Mouse (Mus musculus): Measurements from ENCODE around the gene Sgsm3.
"Not testable (repeated sequence)": the region's sequence is repeated elsewhere in the genome, so short reads cannot be mapped to it uniquely, and the experiment has no call there.

Sgsm3 gene

DNA sequence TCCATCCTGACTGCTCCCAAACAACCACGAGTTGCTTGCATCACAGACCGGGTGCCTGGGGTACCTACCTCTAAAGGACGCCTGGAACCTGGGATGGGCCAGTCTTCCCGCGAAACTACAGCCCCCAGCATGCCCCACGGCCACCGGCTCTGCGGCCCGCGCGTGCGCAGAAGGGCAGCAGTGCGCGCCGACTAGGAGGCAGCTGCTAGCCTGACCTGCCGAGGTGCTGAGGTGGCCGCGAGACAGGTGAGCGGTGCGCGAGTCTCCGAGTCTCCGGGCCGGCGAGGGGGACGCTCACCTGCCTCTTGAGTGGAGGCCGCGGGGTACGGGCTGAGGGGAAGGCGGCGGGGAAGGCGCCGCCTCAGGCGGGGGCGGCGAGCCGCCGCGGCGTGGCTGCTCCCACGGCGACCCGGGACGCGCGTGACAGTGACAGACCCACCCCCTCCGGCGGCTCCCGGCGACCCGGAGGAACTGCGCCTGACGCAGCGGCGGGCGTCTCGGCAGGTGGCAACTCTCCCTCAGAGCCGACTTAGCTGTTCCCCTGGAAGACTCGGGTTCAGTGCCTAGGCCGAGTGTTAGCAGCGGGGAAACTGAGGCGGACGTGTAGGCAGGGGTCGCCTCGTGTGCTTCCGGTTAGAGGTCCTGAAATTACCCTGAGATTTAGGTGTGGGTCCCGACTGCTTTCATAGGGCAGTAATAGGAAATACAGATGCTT, at the start of gene Sgsm3:
Sgsm3 (plus strand) TSS at position 146 of the 715 bp plus-strand sequence.
- peak; percentile 93 for DNase-seq (ENCODE audit: low spot score)

DNA sequence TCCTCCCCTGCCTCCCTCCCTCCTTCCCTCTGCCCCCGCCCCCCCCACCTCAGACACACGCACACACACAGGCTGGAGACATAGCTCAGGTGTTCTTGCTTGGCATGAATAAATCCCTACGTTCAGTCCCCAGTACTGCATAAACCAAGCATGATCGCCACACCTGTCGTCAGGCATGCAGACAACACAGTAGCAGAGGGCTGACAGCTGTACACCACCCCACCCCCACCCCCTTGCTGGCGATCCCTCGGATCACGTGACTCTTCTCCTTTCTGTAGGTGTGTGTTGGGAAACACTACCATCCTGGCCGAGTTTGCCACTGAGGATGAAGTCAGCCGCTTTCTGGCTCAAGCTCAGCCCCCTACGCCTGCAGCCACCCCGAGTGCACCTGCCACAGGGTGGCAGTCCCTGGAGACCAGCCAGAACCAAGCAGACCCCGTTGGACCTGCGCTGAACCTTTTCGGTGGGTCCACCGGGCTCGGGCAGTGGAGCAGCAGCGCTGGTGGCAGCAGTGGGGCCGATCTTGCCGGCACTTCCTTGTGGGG, 48.7 kb upstream of the Sgsm3 start:
- DNase-seq (ENCODE audit: low spot score): no peak

DNA sequence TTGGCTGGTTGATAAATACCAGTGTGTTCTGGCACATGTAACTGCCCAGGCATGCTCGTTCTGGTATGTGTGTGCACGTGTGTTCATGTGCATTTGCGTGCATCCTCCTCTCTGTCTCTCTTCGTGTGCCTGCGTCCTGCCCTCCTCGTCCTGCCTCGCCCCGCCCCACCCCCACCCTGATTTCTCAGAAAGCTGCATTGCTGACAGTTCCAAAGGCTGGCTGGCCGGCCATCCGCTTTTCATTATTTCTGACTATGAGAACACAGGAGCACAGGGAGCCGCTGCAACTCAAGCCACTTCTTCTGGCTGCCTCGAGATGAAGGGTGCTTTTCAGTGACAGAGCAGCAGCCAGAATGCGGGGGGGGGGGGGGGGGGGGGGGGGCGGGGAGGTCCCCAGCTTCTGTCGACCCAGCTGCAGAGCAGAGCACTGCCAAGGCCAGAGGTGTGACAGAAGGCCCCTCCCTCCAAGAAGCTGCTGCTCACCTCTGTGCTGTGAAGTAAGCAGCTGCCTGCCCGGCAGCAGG, 47.5 kb upstream of the Sgsm3 start:
- peak; percentile 59 for DNase-seq (ENCODE audit: low spot score)

DNA sequence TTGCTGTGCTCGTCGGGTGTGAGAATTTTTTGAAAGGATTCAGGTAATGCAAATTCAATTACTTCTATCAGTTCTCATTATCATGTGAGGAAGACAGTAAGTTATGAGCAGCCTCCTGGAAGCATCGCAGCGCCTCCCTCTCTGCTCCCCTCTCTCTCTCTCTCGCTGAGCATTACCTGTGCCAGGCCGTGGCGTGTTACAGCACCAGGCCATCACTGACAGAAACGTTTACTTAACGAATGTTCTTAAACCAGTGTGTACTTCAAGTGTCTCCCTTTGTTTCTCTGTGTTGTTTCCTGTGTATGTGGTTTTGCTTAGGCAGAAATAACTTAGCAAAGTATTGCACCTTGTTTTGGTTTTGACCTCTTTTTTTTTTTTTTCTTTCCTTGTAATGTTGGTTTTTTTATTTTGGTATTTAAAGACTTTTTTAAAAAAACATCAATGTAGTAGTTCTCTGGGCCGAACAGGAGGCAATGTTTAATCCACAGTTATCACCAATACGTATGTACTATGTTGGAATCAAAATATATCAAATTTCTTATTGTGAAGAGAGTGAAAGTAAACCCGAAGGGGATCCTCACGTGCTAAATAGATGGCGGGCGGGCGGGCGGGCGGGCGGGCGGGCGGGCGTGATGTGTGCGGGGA, 46.8 kb upstream of the Sgsm3 start:
- DNase-seq (ENCODE audit: low spot score): not testable (repeated sequence)

DNA sequence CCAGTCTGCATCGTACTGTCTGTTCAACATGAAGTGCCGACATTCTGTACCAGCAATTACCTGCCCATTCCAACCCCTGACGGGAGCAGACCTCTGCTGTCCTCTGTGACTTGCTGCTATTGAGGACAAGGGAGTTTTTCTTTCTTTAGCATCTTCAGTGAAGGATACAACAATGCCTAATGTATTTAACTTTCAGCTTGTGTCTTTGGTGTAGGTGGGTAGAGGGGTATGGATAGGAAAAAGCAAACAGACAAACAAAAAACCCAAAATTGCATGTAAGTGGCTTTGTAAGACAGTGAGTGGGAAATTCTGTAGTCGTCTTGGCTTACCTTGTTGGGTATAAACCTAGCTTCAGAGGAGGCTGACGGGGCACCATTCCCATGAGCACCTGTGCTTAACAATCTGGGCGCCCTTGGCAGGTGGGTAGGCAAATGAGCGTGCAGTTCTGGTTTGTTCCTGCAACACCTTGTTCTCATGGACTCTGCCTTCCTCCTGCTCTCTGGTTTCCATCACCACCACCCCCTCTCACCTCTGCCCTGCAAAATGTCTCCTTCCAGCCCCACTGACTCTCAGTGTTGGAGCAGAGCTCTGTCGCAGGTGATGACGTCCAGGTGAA, 46.1 kb upstream of the Sgsm3 start:
- DNase-seq (ENCODE audit: low spot score): no peak

DNA sequence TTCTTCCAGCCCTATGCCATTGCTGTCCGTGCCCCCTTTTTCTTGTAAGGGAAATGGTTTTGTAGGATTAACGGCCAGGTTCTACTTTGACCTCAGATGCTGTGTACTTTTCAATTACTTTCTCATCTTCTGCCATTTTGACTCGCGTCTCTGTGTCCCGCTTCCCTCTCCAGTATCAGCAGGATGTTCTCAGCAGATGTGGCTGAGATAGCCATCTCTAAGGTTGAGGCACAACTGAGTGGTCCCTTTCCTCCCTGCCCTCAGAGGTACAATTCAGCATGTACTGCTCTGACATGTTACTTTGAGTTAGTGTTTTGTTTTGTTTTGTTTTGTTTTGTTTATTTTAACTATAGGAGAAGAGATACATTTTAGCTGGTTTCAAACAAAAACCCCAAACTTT, 42.7 kb upstream of the Sgsm3 start:
- no peak for DNase-seq (ENCODE audit: low spot score)

DNA sequence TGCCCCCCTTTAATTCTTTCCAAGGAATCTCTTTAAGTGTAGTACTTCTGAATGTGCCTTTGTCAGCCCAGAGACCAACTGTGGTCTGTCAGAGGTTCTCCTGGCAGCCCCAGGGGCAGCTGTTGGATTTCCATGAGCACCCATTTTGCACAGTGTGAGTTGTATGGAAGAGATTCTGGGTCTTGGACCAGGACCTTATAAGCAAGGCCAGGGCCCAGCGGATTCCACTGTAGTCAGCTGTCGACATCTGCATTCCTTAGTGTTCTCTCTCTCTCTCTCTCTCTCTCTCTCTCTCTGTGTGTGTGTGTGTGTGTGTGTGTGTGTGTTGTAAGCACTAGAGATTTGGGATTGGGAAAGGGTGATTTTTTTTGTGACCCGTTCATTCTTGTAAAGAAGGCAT, 40.9 kb upstream of the Sgsm3 start:
- no peak for DNase-seq (ENCODE audit: low spot score)

DNA sequence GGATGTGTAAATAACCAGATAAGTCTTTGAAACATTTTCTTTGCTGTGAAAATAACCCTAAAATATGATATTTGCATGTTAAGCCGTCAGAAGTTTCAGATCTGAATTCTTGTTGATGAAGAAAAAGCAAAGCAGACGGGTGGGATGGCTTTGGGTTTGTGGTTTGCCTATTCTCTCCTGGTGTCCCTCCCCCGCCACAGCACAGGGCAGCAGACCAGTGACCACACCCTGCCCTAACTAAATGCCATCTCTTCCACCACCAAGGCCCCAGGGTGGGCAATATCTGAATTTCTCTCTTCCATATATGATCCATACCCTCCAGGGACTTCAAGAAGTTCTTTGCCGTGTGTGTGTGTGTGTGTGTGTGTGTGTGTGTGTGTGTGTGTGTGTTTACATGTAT, 39.0 kb upstream of the Sgsm3 start:
- no peak for DNase-seq (ENCODE audit: low spot score)

DNA sequence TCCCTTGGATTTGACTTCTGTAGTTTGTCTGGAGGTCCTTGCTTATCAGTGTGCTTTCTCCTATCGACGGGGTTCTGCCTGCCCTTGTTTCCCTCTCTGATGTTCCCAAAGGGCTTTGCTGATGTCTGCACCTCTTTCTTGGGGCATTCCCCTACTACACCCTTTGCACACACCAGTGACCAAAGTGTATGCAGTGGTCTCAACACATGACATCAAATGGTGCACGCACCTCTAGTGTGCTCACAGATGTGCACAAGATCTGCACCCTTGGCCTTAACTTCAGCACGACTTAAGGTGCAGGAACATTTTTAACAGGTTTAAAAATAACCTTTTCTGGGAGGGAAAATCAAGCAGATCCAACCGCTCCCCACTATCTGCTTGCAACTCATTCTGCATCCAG, 38.2 kb upstream of the Sgsm3 start:
- no peak for DNase-seq (ENCODE audit: low spot score)

DNA sequence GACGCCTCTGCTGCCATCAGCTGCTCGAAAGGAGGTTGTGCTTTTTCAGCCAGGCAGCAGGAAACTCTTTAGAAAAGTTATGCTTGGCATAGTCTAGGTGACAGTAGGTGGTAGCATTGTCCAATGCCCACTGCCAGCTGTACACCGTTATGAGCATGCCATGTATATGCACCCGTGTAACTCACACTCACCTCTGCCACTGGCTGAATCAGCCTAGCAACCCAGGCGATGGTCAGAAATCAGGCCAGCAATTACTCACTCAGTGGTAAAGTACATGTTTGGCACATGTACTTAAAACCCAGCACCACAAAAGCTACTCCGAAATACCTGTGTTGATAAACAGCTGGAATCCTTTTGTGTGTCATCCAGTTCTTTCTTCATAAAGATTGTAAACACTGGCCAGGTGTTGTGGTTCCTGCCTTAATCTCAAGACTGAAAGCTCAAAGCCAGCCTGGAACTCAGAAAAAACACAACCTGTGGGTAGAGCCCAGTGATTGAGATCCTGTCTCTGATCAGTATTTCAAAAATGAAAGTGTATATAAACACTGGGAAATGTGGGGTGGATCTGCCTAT, 36.0 kb upstream of the Sgsm3 start:
- no peak for DNase-seq (ENCODE audit: low spot score)

DNA sequence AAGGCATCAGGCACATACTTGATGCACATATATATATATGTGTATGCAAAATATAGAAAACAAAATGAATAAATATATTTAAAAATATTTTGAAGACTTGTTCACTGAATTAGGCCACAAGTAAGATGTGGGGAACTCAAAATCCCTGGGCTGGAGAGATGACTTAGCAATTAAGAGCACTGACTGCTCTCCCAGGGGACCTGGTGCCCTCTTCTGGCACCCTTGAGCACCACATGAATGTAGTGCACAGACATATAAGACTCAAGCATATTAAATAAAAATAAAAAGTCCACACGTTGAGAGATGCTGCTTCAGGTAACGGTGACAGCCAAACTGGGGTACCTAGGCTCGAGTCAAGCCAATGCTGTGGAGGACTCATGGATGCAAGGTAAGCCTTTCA, 31.7 kb upstream of the Sgsm3 start:
- peak; percentile 29 for DNase-seq (ENCODE audit: low spot score)

DNA sequence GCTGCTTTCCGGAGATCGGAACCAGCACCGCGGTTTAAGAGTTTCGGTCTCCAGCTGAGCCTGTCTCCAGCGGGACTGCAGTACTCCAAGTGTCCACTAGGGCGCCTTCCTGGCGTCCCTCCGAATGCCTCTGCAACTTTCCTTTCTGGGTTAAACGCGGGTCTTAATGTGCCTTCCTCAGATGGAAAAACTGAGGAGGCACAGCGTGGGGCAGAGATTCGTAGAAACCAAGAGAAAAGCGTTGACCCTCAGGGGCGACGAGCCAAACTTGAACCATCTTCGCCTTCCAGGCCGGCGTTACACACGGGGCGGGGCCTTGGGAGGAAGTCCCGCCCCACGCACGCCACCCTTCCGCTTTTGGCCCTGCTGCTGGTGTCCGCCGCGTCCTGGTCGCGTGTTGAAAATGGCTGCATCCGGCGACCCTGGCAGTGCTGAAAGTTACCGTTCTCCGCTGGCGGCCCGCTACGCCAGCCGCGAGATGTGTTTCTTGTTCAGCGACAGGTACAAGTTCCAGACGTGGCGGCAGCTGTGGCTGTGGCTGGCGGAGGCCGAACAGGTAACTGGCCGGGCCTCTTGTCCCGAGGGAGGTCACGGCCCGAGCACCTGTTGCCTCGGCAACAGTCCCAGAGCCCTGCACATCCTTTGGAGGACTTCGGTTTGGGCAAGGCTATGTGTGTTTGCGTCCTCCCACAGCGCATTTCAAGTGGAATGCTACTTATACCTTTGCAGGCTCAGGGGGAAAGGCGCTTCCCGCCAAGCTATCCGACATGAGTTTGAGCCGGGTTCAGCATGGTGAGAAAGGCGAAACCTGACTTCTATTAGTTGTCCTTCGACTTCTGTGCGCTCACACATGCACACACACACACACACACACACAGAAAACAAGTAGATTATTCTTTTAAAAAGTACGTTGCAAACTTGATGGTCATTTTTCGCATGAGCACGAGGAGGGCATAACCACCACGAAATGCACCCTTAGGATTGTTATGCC, 29.1 kb upstream of the Sgsm3 start, which contains the start of gene Adsl:
Adsl (plus strand) TSS at position 346 of the 991 bp plus-strand sequence.
- peak; percentile 96 for DNase-seq (ENCODE audit: low spot score)

DNA sequence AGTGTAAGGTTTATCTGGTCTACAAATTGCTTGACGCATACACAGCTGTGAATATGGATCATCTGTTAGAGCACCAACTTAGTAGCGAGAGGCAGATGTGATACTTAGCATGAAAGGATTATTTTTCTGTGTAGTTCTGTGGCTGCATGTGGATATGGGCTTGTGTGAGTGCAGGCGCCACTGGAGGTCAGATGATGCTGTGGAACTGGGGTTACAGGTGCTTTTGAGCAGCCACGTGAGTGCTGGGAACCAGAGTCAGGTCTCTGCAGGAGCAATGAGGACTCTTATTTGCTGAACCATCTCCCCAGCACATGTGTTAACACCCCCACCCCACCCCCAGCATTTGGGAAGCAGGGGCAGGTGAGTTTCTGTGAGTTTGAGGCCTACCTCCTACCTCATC, 28.1 kb upstream of the Sgsm3 start:
- no peak for DNase-seq (ENCODE audit: low spot score)

DNA sequence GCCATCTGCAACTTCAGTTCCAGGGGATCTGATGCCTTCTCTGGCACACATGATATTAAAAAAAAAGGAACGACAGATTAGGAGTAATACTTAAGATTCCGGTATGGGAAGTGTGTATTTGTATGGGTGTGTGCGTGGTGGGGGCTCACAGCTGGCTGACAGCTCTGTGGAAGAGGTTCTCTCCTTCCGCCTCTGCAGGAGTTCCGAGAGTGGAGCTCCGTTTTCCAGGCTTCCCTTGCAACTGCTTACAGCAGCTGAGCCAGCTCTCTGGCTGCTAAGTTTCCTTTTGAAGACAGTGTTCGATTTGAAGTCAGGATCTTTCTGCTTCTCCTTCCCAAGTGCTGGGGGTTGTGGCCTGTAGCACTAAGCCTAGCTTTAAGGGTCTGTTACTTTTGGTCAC, 27.5 kb upstream of the Sgsm3 start:
- no peak for DNase-seq (ENCODE audit: low spot score)

DNA sequence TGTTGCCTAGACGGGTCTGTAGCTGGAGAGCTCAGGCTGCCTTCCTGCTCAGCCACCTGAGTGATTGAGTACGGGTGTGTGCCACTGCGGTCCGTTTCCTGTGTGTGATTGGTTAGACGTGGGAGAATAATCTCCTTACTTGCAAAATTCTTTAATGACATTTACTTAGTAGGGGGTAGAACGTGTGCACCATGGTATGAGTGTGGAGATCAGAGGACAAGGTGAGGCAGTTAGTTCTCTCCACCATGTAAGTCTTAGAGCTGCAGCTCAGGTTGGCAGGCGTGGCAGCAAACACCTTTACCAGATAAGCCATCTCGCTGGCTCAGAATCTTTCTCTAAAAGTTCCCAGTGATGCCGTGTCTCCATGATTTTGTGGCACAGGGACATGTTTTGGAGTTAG, 23.6 kb upstream of the Sgsm3 start:
- DNase-seq (ENCODE audit: low spot score): no peak

DNA sequence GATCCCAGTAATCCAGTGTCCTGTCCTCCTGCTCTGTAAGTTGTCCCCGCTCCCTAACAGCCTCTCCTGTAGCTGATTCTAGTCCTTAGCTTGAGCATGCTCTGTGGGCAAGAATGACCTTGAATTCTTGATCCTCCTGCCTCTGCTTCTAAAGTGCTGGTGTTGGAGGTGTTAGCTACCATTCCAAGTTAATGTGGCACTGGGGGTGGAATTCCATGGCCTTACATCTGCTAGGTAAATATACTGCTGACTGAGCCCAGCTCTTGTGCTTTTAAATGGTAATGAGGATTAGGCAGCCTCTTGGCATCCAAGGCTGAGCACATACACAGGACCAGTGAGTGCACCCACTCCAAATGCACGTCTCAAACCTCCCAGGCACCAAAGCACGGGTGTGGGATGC, 22.7 kb upstream of the Sgsm3 start:
- no peak for DNase-seq (ENCODE audit: low spot score)

DNA sequence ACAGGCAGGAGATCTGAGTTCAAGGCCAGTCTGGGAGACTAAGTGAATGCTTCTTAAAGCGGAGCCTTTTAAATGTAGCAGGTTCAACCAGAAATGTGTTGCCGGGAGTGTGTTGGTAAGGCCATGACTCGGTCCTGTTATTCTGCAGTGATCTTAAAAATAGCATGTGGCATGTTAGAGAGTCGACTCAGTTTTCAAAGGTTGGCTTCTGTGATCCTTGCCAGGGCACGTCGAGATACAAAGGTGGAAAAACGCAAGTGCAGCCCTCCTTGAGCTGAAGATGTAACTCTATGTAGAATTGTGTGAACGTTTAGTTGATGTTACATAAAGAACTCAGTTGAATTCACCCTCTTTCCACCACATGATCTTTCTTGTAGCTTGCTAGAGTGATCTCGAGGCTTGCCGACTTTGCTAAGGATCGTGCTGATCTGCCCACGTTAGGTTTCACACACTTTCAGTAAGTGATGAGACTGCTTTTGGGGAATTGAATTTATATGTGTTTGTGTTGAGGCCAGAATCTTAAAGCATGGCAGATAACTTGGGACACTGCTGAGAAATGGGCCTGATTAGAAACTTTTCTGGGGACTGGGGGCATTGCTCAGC, 21.6 kb upstream of the Sgsm3 start:
- DNase-seq (ENCODE audit: low spot score): no peak

DNA sequence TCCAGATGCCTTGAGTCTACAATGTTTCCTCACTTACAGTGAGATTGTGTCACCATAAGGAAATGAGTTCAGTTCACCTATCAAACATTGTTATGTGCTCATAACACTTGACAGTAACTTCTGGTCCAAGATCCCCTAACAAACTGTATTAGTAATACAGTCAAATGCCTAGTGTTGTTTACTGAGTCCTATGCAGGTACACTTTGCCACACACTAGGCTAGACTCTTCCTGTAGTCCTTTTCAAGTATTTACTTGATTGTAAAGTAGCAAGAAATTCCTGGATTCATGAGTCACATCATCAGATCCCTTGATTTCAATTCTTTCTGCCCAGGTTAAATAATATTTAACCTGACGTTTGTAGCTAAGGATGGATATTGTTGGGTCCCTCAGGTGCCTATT, 8.2 kb upstream of the Sgsm3 start:
- DNase-seq (ENCODE audit: low spot score): no peak

DNA sequence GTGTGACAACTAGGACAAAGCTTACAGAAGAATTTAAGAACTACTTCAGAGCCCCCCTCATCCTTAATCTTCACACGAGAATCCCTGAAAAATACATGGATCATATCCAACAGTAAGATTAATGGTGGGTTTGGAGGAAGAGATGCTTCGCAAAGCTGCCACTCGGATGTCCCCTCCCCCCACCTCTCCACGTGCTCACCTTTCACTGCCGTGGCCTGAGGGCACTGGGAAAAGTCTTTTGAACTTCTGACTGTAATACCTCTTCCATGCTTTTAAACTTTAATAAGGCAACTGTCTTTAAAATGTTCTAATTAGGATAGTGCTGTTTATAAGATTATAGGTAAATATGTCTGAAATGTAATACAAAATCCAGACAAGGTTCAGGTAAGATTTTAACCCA, 3.3 kb upstream of the Sgsm3 start:
- no peak for DNase-seq (ENCODE audit: low spot score)

DNA sequence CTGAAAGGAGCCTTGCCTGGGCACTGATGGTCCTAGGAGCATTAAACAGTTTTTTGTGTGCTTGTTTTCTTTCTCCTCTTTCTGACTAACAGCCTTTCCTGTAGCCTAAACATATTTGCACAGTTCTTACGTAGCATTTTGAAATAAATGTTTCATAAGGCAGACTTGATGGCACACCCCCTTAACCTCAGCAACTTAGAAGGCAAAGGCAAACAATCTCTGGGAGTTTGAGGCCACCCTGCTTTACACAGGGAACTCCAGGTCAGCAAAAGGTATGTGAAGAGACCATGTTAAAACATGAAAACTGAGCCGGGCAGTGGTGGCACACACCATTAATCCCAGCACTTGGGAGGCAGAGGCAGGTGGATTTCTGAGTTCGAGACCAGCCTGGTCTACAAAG, 1.9 kb upstream of the Sgsm3 start:
- no peak for DNase-seq (ENCODE audit: low spot score)

DNA sequence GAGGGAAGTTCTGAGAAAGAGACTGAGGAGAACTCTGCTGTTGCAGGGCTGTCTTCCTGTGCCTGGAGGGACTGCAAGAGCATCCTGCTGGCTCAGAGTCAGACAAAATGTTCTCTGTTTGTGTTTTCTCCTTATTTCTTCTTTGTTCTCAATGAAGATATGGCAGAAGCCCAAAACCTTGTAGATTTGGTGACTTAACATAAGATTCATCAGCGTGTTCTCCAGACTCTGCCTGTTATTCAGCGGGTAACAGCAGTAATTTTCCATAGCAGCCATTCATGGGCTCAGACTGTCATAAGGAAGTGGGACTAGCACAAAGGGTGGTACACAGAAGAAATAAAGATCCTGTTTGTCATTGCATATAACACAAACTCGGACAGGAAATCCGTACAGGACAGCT, 2.0 kb downstream of the Sgsm3 start:
- no peak for DNase-seq (ENCODE audit: low spot score)
